Mouse (Mus musculus) ES-E14 (cell line): ENCODE results near the gene Spata31d1d.
A peak's percentile ranks its signal among the peaks of the same experiment; 100 is the strongest.

Experiments
- HCFC1 ChIP-seq: IDR thresholded peaks from 2 replicates; pipeline ENCODE4 v1.6.1; 2012; ENCODE audit warnings: low read length, inconsistent platforms, borderline replicate concordance; ENCODE audit not compliant: insufficient read depth
- MAFK ChIP-seq: IDR thresholded peaks from 2 replicates; pipeline ENCODE4 v1.6.1; 2014; ENCODE audit warnings: mild to moderate bottlenecking, low read depth, low read length, inconsistent platforms; ENCODE audit not compliant: insufficient read depth
- ZC3H11A ChIP-seq: IDR thresholded peaks from 2 replicates; pipeline ENCODE4 v1.6.1; 2012; ENCODE audit warnings: low read depth, mild to moderate bottlenecking, inconsistent platforms, low read length, borderline replicate concordance
- ZNF384 ChIP-seq: IDR thresholded peaks from 2 replicates; pipeline ENCODE4 v1.6.1; 2012; ENCODE audit warnings: low read depth, low read length, inconsistent platforms

- TF ChIP-seq ZNF384 (no peak), MAFK (no peak), HCFC1 (no peak), ZC3H11A (peak; percentile 94; the same call in 1 of the 2 replicates)
Measured at GRCm38 (mm10) chr13:59728378-59729093, 3.0 kb downstream of the Spata31d1d start.
